Mouse (Mus musculus) hindbrain, embryonic 14.5 days (tissue): ENCODE measurements at regions not wholly inside any gene's neighbourhood (a gene's known extent, or its start where the extent isn't known, plus 50 kb on each side); places are given as distances from the start of the nearest gene placed in this dataset.

ENCODE experiments used
- ATAC-seq: fragments of 200-750 bp; cut with Nextera tagmentation; 2 replicates; pipeline ENCODE4 v1.8.0; 2017; ENCODE audit warnings: moderate number of reproducible peaks, mild to moderate bottlenecking, moderate TSS enrichment, moderate library complexity; ENCODE audit not compliant: low FRiP score
- DNase-seq: peaks from one replicate; pipeline ENCODE4 v3.0.0-alpha.2; 2015; ENCODE audit warnings: low spot score
- H3K27ac ChIP-seq: fragments of 300-500 bp; sonication (generic); 2 replicates; pipeline ENCODE4 v1.5.1; 2014; ENCODE audit warnings: mild to moderate bottlenecking, moderate library complexity
- H3K27me3 ChIP-seq: fragments of 300-500 bp; sonication (generic); 2 replicates; pipeline ENCODE4 v1.6.1; 2014; ENCODE audit warnings: mild to moderate bottlenecking, low read length, mixed read lengths; ENCODE audit not compliant: control insufficient read depth, insufficient read depth
- H3K36me3 ChIP-seq: fragments of 300-500 bp; sonication (generic); replicated peaks from 2 replicates; pipeline ENCODE4 v1.6.1; 2014; ENCODE audit not compliant: control insufficient read depth, insufficient read depth
- H3K4me1 ChIP-seq: fragments of 300-500 bp; sonication (generic); replicated peaks from 2 replicates; pipeline ENCODE4 v1.6.1; 2014; ENCODE audit warnings: antibody characterized with exemption, low read length, mixed read lengths; ENCODE audit not compliant: control insufficient read depth, insufficient read depth
- H3K4me2 ChIP-seq: fragments of 300-500 bp; sonication (generic); replicated peaks from 2 replicates; pipeline ENCODE4 v1.6.1; 2014; ENCODE audit warnings: mild to moderate bottlenecking, moderate library complexity
- H3K4me3 ChIP-seq: fragments of 300-500 bp; sonication (generic); replicated peaks from 2 replicates; pipeline ENCODE4 v1.5.1; 2014; ENCODE audit warnings: mild to moderate bottlenecking, low read length
- H3K9ac ChIP-seq: fragments of 300-500 bp; sonication (generic); 2 replicates; pipeline ENCODE4 v1.6.1; 2014
- H3K9me3 ChIP-seq: fragments of 300-500 bp; sonication (generic); 2 replicates; pipeline ENCODE4 v1.6.1; 2016; ENCODE audit warnings: low read length; ENCODE audit not compliant: control insufficient read depth
- WGBS: fragments of 180-500 bp; shearing (Covaris S2); extraction: QIAGEN DNeasy Blood & Tissue Kit; methylation state at CpG from one replicate; pipeline ENCODE4 v1.1.7; 2014; 5-methylcytosine and 5-hydroxymethylcytosine counted together

- 87% methylated on average over 3 of the region's 3 CpGs for WGBS
- no peak for DNase-seq
- Histone ChIP-seq H3K27ac (no peak overlapping the region), H3K9ac (no peak overlapping the region), H3K4me2 (no peak overlapping the region), H3K27me3 (no peaks in the 10 kb centered on the region), H3K4me3 (no peak overlapping the region), H3K4me1 (no peaks in the 10 kb centered on the region), H3K9me3 (no peaks in the 10 kb centered on the region), H3K36me3 (no peaks in the 10 kb centered on the region)
- ATAC-seq: no peak
These were observed 133.6 kb downstream of the Papss1 start for GRCm38 (mm10) chr3:131698070-131698750.

- ATAC-seq: no peak
- no peak overlapping the region for H3K4me3 ChIP-seq
These were observed 138.6 kb downstream of the Papss1 start for GRCm38 (mm10) chr3:131703134-131703533.

GRCm38 (mm10) chr3:131713532-131713931 lies 149.0 kb downstream of the Papss1 start:
- no peaks in the 10 kb centered on the region for H3K4me1 ChIP-seq

More at GRCm38 (mm10) chr3:131703134-131703533, 138.6 kb downstream of the Papss1 start:
- Histone ChIP-seq H3K4me2 (no peak overlapping the region), H3K36me3 (no peaks in the 10 kb centered on the region), H3K9me3 (no peaks in the 10 kb centered on the region), H3K27me3 (no peaks in the 10 kb centered on the region), H3K4me1 (no peaks in the 10 kb centered on the region), H3K27ac (no peak overlapping the region), H3K9ac (no peak overlapping the region)
- DNase-seq: no peak

GRCm38 (mm10) chr3:131718761-131719160 lies 154.2 kb downstream of the Papss1 start:
- Histone ChIP-seq H3K27me3 (no peaks in the 10 kb centered on the region), H3K4me2 (no peak overlapping the region), H3K4me1 (no peaks in the 10 kb centered on the region), H3K27ac (no peak overlapping the region), H3K9ac (no peak overlapping the region), H3K36me3 (no peaks in the 10 kb centered on the region), H3K4me3 (no peak overlapping the region), H3K9me3 (no peaks in the 10 kb centered on the region)
- DNase-seq: no peak
- WGBS: 88% methylated on average over 8 of the region's 8 CpGs
- no peak for ATAC-seq

More at GRCm38 (mm10) chr3:131713532-131713931, 149.0 kb downstream of the Papss1 start:
- Histone ChIP-seq H3K27me3 (no peaks in the 10 kb centered on the region), H3K9me3 (no peaks in the 10 kb centered on the region), H3K9ac (no peak overlapping the region), H3K4me2 (no peak overlapping the region), H3K27ac (no peak overlapping the region), H3K36me3 (no peaks in the 10 kb centered on the region), H3K4me3 (no peak overlapping the region)
- no peak for DNase-seq
- WGBS: 92% methylated on average over 8 of the region's 8 CpGs
- no peak for ATAC-seq

- Histone ChIP-seq H3K9ac (no peak overlapping the region), H3K4me1 (no peaks in the 10 kb centered on the region), H3K27ac (no peak overlapping the region), H3K36me3 (no peaks in the 10 kb centered on the region), H3K27me3 (no peaks in the 10 kb centered on the region), H3K4me3 (no peak overlapping the region), H3K9me3 (no peaks in the 10 kb centered on the region), H3K4me2 (no peak overlapping the region)
- 91% methylated on average over 3 of the region's 3 CpGs for WGBS
- DNase-seq (no peak), ATAC-seq (no peak)
These were observed 164.1 kb downstream of the Papss1 start for GRCm38 (mm10) chr3:131728618-131729017.

GRCm38 (mm10) chr3:131734226-131734625 lies 169.7 kb downstream of the Papss1 start:
- H3K27me3 ChIP-seq: no peaks in the 10 kb centered on the region
- no peak for ATAC-seq
- no peaks in the 10 kb centered on the region for H3K9me3 ChIP-seq
- no peaks in the 10 kb centered on the region for H3K4me1 ChIP-seq
- H3K27ac ChIP-seq: no peak overlapping the region
- no peak overlapping the region for H3K4me3 ChIP-seq
- H3K4me2 ChIP-seq: no peak overlapping the region
- no peak overlapping the region for H3K9ac ChIP-seq
- DNase-seq: no peak
- H3K36me3 ChIP-seq: no peaks in the 10 kb centered on the region
- WGBS: 89% methylated on average over 6 of the region's 6 CpGs

- Histone ChIP-seq H3K27ac (no peak overlapping the region), H3K27me3 (no peaks in the 10 kb centered on the region), H3K4me3 (no peak overlapping the region), H3K4me1 (no peaks in the 10 kb centered on the region), H3K9me3 (no peaks in the 10 kb centered on the region), H3K9ac (no peak overlapping the region), H3K4me2 (no peak overlapping the region), H3K36me3 (no peaks in the 10 kb centered on the region)
- DNase-seq: no peak
- ATAC-seq: no peak
- WGBS: 72% methylated on average over 6 of the region's 6 CpGs
These were observed 172.9 kb downstream of the Papss1 start for GRCm38 (mm10) chr3:131737461-131737860.

DNA sequence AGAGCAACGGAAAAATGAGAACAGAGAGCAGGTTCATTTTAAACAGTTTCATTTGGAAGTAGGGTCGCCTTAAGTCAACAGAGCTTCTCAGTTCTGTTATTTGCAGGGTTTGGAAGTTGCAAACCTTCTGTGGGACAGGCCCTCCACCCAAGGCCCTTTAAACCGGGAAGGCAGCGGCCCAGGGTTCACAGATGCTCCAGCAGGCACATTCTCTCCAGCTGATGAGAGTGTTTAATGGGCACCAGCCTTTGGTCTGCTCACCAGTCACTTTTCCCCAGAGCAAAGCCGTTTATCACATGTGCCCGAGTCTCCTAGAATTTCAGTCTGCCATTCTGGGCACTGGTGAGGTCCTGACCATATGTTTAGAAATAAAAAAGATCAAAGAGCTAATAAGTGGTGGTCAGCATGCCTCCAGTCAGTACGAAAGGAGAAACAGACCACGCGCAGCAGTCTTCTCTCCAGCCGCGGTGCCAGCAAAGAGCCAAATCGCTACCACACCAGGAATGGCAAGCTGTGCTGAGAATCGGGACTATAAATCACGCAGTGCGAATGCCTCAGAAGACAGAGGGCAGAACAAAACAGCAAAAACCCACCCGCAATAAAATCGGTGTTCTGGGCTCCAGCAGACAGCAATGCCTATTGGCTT lies 173.5 kb downstream of the Papss1 start:
- H3K27ac ChIP-seq: no peak overlapping the region
- no peaks in the 10 kb centered on the region for H3K9me3 ChIP-seq
- no peaks in the 10 kb centered on the region for H3K27me3 ChIP-seq
- DNase-seq (no peak), ATAC-seq (no peak)
- no peak overlapping the region for H3K4me3 ChIP-seq
- H3K4me2 ChIP-seq: no peak overlapping the region
- WGBS: 85% methylated on average over 17 of the region's 17 CpGs
- no peaks in the 10 kb centered on the region for H3K4me1 ChIP-seq
- H3K9ac ChIP-seq: no peak overlapping the region
- H3K36me3 ChIP-seq: no peaks in the 10 kb centered on the region

- H3K9ac ChIP-seq: no peak overlapping the region
- WGBS: 85% methylated on average over 2 of the region's 2 CpGs
- H3K36me3 ChIP-seq: no peaks in the 10 kb centered on the region
- H3K4me3 ChIP-seq: no peak overlapping the region
- no peaks in the 10 kb centered on the region for H3K4me1 ChIP-seq
- no peak overlapping the region for H3K4me2 ChIP-seq
- no peak overlapping the region for H3K27ac ChIP-seq
- ATAC-seq (no peak), DNase-seq (no peak)
- H3K27me3 ChIP-seq: no peaks in the 10 kb centered on the region
- H3K9me3 ChIP-seq: peaks cover 12% of the 10 kb centered on the region; the same call in 1 of the 2 replicates
These were observed 191.0 kb downstream of the Papss1 start for GRCm38 (mm10) chr3:131755537-131755936.
